Mouse (Mus musculus): ENCODE measurements around the gene Jag1. TPM values are rescaled to one million over a fixed set of nuclear protein-coding genes. Genes with fewer than 3 reads are reported as not detected.

Jag1 gene
- polyA plus RNA-seq, 1 experiment from 2014 or later: 1.1 TPM

GRCm38 (mm10) chr2:137044122-137044521 is 72.3 kb downstream of the Jag1 start:
- no peaks in the 10 kb centered on the region for H3K4me1 ChIP-seq (ENCODE audit: insufficient read depth)
- ATAC-seq (no peak), DNase-seq (no peak)
- H3K9ac ChIP-seq (replicated peaks): no peak overlapping the region
- no peaks in the 10 kb centered on the region for H3K27me3 ChIP-seq (ENCODE audit: insufficient read depth, low read length)
- TF ChIP-seq CTCF (IDR thresholded peaks at IDR 0.05; ENCODE audit: low read depth): no peak
- no peak for TF ChIP-seq EP300 (IDR thresholded peaks at IDR 0.05; ENCODE audit: low read depth)
- no peak overlapping the region for H3K27ac ChIP-seq (ENCODE audit: low read depth)
- no peaks in the 10 kb centered on the region for H3K9me3 ChIP-seq (ENCODE audit: low read length)
- H3K4me2 ChIP-seq (ENCODE audit: low read depth, low read length): no peak overlapping the region
- H3K4me3 ChIP-seq (ENCODE audit: low read depth, low read length): no peak overlapping the region
- 88% methylated on average over 2 of the region's 2 CpGs for WGBS (ENCODE audit: insufficient replicate concordance)
- H3K36me3 ChIP-seq (replicated peaks; ENCODE audit: insufficient read depth, low read length): no peaks in the 10 kb centered on the region

Other genes starting within 250 kb of the Jag1 start
- gene AL731706.2, start 231.0 kb downstream of the Jag1 start, polyA plus RNA-seq (2015; fragmentation: Nextera tagmentation; extraction: Ambion mirVana): 23.8 and 24.4 TPM in 2 replicates
- gene Slx4ip, start 225.4 kb downstream of the Jag1 start, polyA plus RNA-seq (2015; fragmentation: Nextera tagmentation; extraction: Ambion mirVana): 1.1 and 1.7 TPM in 2 replicates
- gene AL731706.1, start 225.3 kb downstream of the Jag1 start, polyA plus RNA-seq (2015; fragmentation: Nextera tagmentation; extraction: Ambion mirVana): 22.2 and 24.4 TPM in 2 replicates
- 5.0 and 6.5 TPM in 2 replicates for gene Mkks, start 225.3 kb downstream of the Jag1 start, polyA plus RNA-seq (2015; fragmentation: Nextera tagmentation; extraction: Ambion mirVana)

Measured in liver, postnatal 0 days (tissue).